Mouse (Mus musculus) bone marrow macrophage, adult 2 months (primary cell): ENCODE data around the gene Gnb2.

Source experiments
- CTCF ChIP-seq: IDR thresholded peaks from 2 replicates; pipeline ENCODE4 v1.5.1; 2012; ENCODE audit warnings: low read depth, mild to moderate bottlenecking, low read length, moderate library complexity
- POLR2A ChIP-seq: IDR thresholded peaks from 2 replicates; pipeline ENCODE4 v1.6.1; 2012; ENCODE audit warnings: mild to moderate bottlenecking, low read depth, low read length, borderline replicate concordance

- TF ChIP-seq CTCF (no peak), POLR2A (no peak)
Measured at GRCm38 (mm10) chr5:137534762-137535161, 1.5 kb upstream of the Gnb2 start.
